In genomic region chr2:24335333-24335732, GRCm38 (mm10) we compare ENCODE assay signal across 16 mouse cellular contexts. TPM values are rescaled to one million over a fixed set of nuclear protein-coding genes. Genes with fewer than 3 reads are reported as not detected.
DNase-seq lines count a peak whose midpoint lies in the region; ATAC-seq lines count a peak whose summit lies in the region.
"Had no signal": no experiment of that assay in that cellular context is flagged by ENCODE, and none has a peak within 500 bp of the region (broad histone marks: within the 10 kb centered on the region; RNA-seq: fewer than 3 reads in every experiment).

No protein-coding gene starts in this region.

- H3K9ac ChIP-seq in liver, embryonic 11.5 days (ENCODE audit: low read depth, low read length): no peak overlapping the region
- no peak overlapping the region for H3K9ac ChIP-seq in stomach, embryonic 16.5 days (ENCODE audit: low read length)
- H3K9ac ChIP-seq: forebrain, embryonic 13.5 days; hindbrain, embryonic 13.5 days had no signal

- WGBS in liver, embryonic 11.5 days: 48% methylated on average over 3 of the region's 3 CpGs
- 46% methylated on average over 3 of the region's 3 CpGs for WGBS in stomach, embryonic 16.5 days
- WGBS in forebrain, embryonic 10.5 days: 70% methylated on average over 3 of the region's 3 CpGs

- H3K9me3 ChIP-seq in liver, embryonic 11.5 days (ENCODE audit: control insufficient read depth, low read length): no peaks in the 10 kb centered on the region
- H3K9me3 ChIP-seq in stomach, embryonic 16.5 days (replicated peaks; ENCODE audit: control insufficient read depth, low read length): no peaks in the 10 kb centered on the region
- no peaks in the 10 kb centered on the region for H3K9me3 ChIP-seq in forebrain, embryonic 10.5 days
- H3K9me3 ChIP-seq: forebrain, embryonic 13.5 days; hindbrain, embryonic 13.5 days had no signal

- 0 out of 2 replicates have a peak, but pooled peaks have one; percentile 12 for ATAC-seq in liver, embryonic 11.5 days (replicated peaks; ENCODE audit: low FRiP score)
- peak; percentile 40; the same call in 1 of the 2 replicates for ATAC-seq in stomach, embryonic 16.5 days (ENCODE audit: insufficient read depth, low FRiP score)
- ATAC-seq: forebrain, embryonic 13.5 days had no signal

- peak; percentile 17 for DNase-seq in lung, postnatal 36 days
- DNase-seq in lung, postnatal 25 days (ENCODE audit: low spot score): no peak
- DNase-seq in adrenal gland, postnatal 36 days: peak; percentile 43 to 49
- DNase-seq in liver, embryonic 11.5 days (ENCODE audit: low spot score): no peak
- DNase-seq in MN1 (ENCODE audit: low spot score): no peak
- no peak for DNase-seq in forebrain, embryonic 10.5 days (ENCODE audit: extremely low spot score, low spot score)
- DNase-seq: layer of hippocampus, postnatal 36 days; right cerebral cortex, adult 18-20 months; thymus, adult 2 months had no signal

- H3K36me3 ChIP-seq in liver, embryonic 11.5 days (ENCODE audit: control insufficient read depth, insufficient read depth, low read length): no peaks in the 10 kb centered on the region
- H3K36me3 ChIP-seq in stomach, embryonic 16.5 days (ENCODE audit: control insufficient read depth, insufficient read depth, low read length): no peaks in the 10 kb centered on the region
- H3K36me3 ChIP-seq in forebrain, embryonic 10.5 days (replicated peaks): no peaks in the 10 kb centered on the region
- H3K36me3 ChIP-seq: hindbrain, embryonic 13.5 days had no signal

- H3K4me1 ChIP-seq in liver, embryonic 11.5 days (replicated peaks; ENCODE audit: control insufficient read depth, insufficient read depth, low read length): no peaks in the 10 kb centered on the region
- H3K4me1 ChIP-seq in stomach, embryonic 16.5 days (ENCODE audit: control insufficient read depth, insufficient read depth, low read length): no peaks in the 10 kb centered on the region
- no peaks in the 10 kb centered on the region for H3K4me1 ChIP-seq in forebrain, embryonic 10.5 days
- H3K4me1 ChIP-seq: forebrain, embryonic 13.5 days; hindbrain, embryonic 13.5 days had no signal

- no peaks in the 10 kb centered on the region for H3K27me3 ChIP-seq in liver, embryonic 11.5 days (replicated peaks; ENCODE audit: control insufficient read depth, insufficient read depth, low read length)
- H3K27me3 ChIP-seq in stomach, embryonic 16.5 days (ENCODE audit: control insufficient read depth, insufficient read depth, low read length): no peaks in the 10 kb centered on the region
- no peaks in the 10 kb centered on the region for H3K27me3 ChIP-seq in forebrain, embryonic 10.5 days (ENCODE audit: poor library complexity, severe bottlenecking)
- H3K27me3 ChIP-seq: forebrain, embryonic 13.5 days; hindbrain, embryonic 13.5 days had no signal

- no peak overlapping the region for H3K4me3 ChIP-seq in liver, embryonic 11.5 days (ENCODE audit: low read depth, low read length)
- H3K4me3 ChIP-seq in stomach, embryonic 16.5 days (replicated peaks; ENCODE audit: low read length): no peak overlapping the region
- no peak overlapping the region for H3K4me3 ChIP-seq in forebrain, embryonic 10.5 days
- H3K4me3 ChIP-seq: forebrain, embryonic 13.5 days; hindbrain, embryonic 13.5 days had no signal

- no peak overlapping the region for H3K4me2 ChIP-seq in liver, embryonic 11.5 days
- H3K4me2 ChIP-seq in stomach, embryonic 16.5 days (ENCODE audit: low read depth, low read length): no peak overlapping the region
- H3K4me2 ChIP-seq: forebrain, embryonic 13.5 days; hindbrain, embryonic 13.5 days had no signal

- H3K27ac ChIP-seq in liver, embryonic 11.5 days (ENCODE audit: low read depth, low read length): no peak overlapping the region
- H3K27ac ChIP-seq in stomach, embryonic 16.5 days (ENCODE audit: low read length): peak overlapping the region; percentile 19; the same call in 1 of the 2 replicates
- no peak overlapping the region for H3K27ac ChIP-seq in forebrain, embryonic 10.5 days
- H3K27ac ChIP-seq: forebrain, embryonic 13.5 days; hindbrain, embryonic 13.5 days had no signal

RNA-seq across cellular contexts. Expression of gene Il1rn, which starts 1.3 kb away (rescaled TPM):
- under 1 TPM; 0.16 to 0.79 TPM for total RNA-seq in adrenal gland, postnatal 36 days (2021)
- polyA plus RNA-seq in liver, embryonic 11.5 days (2014; fragmentation: Nextera tagmentation; extraction: Ambion mirVana): 0.17 and 0.34 TPM in 2 replicates
- 13.6 and 15.0 TPM in 2 replicates for polyA plus RNA-seq in stomach, embryonic 16.5 days (2015; fragmentation: Nextera tagmentation; extraction: Ambion mirVana)
- polyA plus RNA-seq in forebrain, embryonic 10.5 days (2016; fragmentation: Nextera tagmentation; extraction: Ambion mirVana): not detected in 2 replicates
- total RNA-seq: ES-E14; layer of hippocampus, postnatal 36 days had no signal
- polyA plus RNA-seq: forebrain, embryonic 13.5 days had no signal

RNA-seq across cellular contexts. Expression of gene Psd4, which starts 32.0 kb away (rescaled TPM):
- total RNA-seq in adrenal gland, postnatal 36 days (2021): 1 to 10 TPM; 1.5 to 2.4 TPM
- 13.1 and 17.3 TPM in 2 replicates for polyA plus RNA-seq in liver, embryonic 11.5 days (2014; fragmentation: Nextera tagmentation; extraction: Ambion mirVana)
- 9.4 and 10.2 TPM in 2 replicates for polyA plus RNA-seq in stomach, embryonic 16.5 days (2015; fragmentation: Nextera tagmentation; extraction: Ambion mirVana)
- 0.46 and 0.60 TPM in 2 replicates for polyA plus RNA-seq in forebrain, embryonic 10.5 days (2016; fragmentation: Nextera tagmentation; extraction: Ambion mirVana)

RNA-seq across cellular contexts. Expression of gene Il1f10, which starts 44.3 kb away (rescaled TPM):
- not detected for total RNA-seq in adrenal gland, postnatal 36 days (2021)
- not detected in 2 replicates for polyA plus RNA-seq in liver, embryonic 11.5 days (2014; fragmentation: Nextera tagmentation; extraction: Ambion mirVana)
- polyA plus RNA-seq in stomach, embryonic 16.5 days (2015; fragmentation: Nextera tagmentation; extraction: Ambion mirVana): not detected in 2 replicates
- polyA plus RNA-seq in forebrain, embryonic 10.5 days (2016; fragmentation: Nextera tagmentation; extraction: Ambion mirVana): not detected in 2 replicates
- total RNA-seq: ES-E14; gastrocnemius, postnatal 4 days; layer of hippocampus, postnatal 36 days had no signal
- polyA plus RNA-seq: brain, embryonic 14.5 days; forebrain, embryonic 13.5 days; hindbrain, embryonic 13.5 days; lung, embryonic 16.5 days had no signal

RNA-seq across cellular contexts. Expression of gene Il1f5, which starts 58.6 kb away (rescaled TPM):
- not detected for total RNA-seq in adrenal gland, postnatal 36 days (2021)
- not detected in 2 replicates for polyA plus RNA-seq in liver, embryonic 11.5 days (2014; fragmentation: Nextera tagmentation; extraction: Ambion mirVana)
- polyA plus RNA-seq in stomach, embryonic 16.5 days (2015; fragmentation: Nextera tagmentation; extraction: Ambion mirVana): 0.15 TPM in 1 of 2 replicates, not detected in the other
- not detected in 2 replicates for polyA plus RNA-seq in forebrain, embryonic 10.5 days (2016; fragmentation: Nextera tagmentation; extraction: Ambion mirVana)
- total RNA-seq: ES-E14; gastrocnemius, postnatal 4 days; layer of hippocampus, postnatal 36 days had no signal
- polyA plus RNA-seq: forebrain, embryonic 13.5 days; hindbrain, embryonic 13.5 days; lung, embryonic 16.5 days had no signal

Comparison
In these comparisons a context has a peak if more than half of its experiments do, and no peak if none do; other contexts are left out.
1. DNase-seq: peak in lung, postnatal 36 days (single experiment) and adrenal gland, postnatal 36 days (2 of 2); none in lung, postnatal 25 days (single experiment), liver, embryonic 11.5 days (single experiment), MN1 (single experiment) and forebrain, embryonic 10.5 days (single experiment).
2. RNA of gene Il1rn, which starts 1.3 kb away (polyA plus RNA-seq): 13.6 to 15.0 TPM in stomach, embryonic 16.5 days; 0.17 to 0.34 TPM in liver, embryonic 11.5 days and not detected in forebrain, embryonic 10.5 days; every median in the first group is over 10 times any median in the second.